Mouse (Mus musculus) erythroblast, embryonic 14.5 days (primary cell): Measurements from ENCODE around the gene Gm10382. TPM values are rescaled to one million over a fixed set of nuclear protein-coding genes. Genes with fewer than 3 reads are reported as not detected.
"Not testable (repeated sequence)": the region's sequence is repeated elsewhere in the genome, so short reads cannot be mapped to it uniquely, and the experiment has no call there.

Experiments used
- H3K27me3 ChIP-seq: 2 replicates; pipeline ENCODE4 v1.6.1; 2012; ENCODE audit warnings: inconsistent platforms; ENCODE audit not compliant: control insufficient read depth
- H3K36me3 ChIP-seq: 2 replicates; pipeline ENCODE4 v1.6.1; 2012; ENCODE audit warnings: mild to moderate bottlenecking, inconsistent platforms; ENCODE audit not compliant: control insufficient read depth
- H3K4me1 ChIP-seq: 2 replicates; pipeline ENCODE4 v1.6.1; 2012; ENCODE audit warnings: inconsistent platforms; ENCODE audit not compliant: control insufficient read depth
- H3K4me3 ChIP-seq: replicated peaks from 2 replicates; pipeline ENCODE3; 2012; ENCODE audit warnings: moderate library complexity, mild to moderate bottlenecking, inconsistent platforms
- H3K9me3 ChIP-seq: 2 replicates; pipeline ENCODE4 v1.6.1; 2012; ENCODE audit warnings: low read length, inconsistent platforms, mixed read lengths; ENCODE audit not compliant: control insufficient read depth
- GATA1 ChIP-seq: IDR thresholded peaks from 2 replicates; pipeline ENCODE4 v1.6.1; 2012; ENCODE audit warnings: low read length, inconsistent platforms, mixed read lengths
- TAL1 ChIP-seq: IDR thresholded peaks from 3 replicates; pipeline ENCODE4 v1.6.1; 2012; ENCODE audit warnings: low read length, inconsistent platforms, mixed read lengths
- polyA plus RNA-seq: library from polyadenylated mRNA; stranded (reverse); fragments of >175 nt; gene quantifications from 2 replicates; pipeline ENCODE4 v1.2.3, GENCODE M21; 2012

The Gm10382 gene
- polyA plus RNA-seq, 1 experiment = 0.06 TPM

DNA sequence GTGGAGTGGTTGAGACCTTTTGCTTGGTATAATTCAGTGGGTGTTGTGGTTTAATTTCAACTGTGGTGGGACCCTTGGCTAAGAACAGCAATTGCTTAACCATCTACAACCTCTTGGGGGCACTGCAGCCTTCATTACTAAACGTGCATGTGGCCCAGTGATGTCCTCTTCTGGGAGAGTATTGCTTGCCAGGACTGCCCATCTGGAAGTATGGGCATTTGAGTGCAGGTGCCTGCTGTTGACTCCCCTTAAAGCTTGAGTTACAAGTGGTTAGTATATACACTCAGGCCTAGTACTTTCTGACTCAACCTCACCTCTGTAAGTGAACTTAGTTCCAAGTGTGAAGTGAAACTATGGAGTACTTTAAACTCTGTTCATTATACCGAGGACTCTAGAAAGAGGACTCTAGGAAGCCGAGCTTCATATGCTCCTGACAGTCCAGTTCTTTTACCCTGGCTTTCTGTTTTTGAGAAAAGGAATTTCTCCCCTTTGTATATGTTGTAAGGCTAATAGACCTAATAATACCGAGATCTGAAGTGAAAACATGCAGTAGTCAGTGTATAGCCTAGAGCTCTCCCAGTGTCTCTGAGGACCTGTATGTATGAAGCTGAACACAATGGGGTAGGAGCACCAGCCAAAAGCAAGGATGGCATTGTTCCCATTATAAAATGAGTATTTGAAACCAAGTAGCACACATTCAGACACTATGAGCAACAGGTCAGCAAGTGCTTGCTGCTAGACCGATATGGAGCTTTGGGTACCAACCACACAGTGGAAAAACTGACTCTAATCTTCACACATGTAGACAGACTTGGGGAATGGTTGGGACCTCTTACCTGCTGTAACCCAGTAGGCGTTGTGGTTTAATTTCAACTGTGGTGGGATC, 6.2 kb upstream of the Gm10382 start:
- Histone ChIP-seq H3K27me3 (no peaks in the 10 kb centered on the region), H3K9me3 (no peaks in the 10 kb centered on the region), H3K4me1 (peaks cover 7% of the 10 kb centered on the region), H3K4me3 (no peak overlapping the region), H3K36me3 (peaks cover 37% of the 10 kb centered on the region)
- TF ChIP-seq GATA1 = no peak
- TF ChIP-seq TAL1 = no peak

DNA sequence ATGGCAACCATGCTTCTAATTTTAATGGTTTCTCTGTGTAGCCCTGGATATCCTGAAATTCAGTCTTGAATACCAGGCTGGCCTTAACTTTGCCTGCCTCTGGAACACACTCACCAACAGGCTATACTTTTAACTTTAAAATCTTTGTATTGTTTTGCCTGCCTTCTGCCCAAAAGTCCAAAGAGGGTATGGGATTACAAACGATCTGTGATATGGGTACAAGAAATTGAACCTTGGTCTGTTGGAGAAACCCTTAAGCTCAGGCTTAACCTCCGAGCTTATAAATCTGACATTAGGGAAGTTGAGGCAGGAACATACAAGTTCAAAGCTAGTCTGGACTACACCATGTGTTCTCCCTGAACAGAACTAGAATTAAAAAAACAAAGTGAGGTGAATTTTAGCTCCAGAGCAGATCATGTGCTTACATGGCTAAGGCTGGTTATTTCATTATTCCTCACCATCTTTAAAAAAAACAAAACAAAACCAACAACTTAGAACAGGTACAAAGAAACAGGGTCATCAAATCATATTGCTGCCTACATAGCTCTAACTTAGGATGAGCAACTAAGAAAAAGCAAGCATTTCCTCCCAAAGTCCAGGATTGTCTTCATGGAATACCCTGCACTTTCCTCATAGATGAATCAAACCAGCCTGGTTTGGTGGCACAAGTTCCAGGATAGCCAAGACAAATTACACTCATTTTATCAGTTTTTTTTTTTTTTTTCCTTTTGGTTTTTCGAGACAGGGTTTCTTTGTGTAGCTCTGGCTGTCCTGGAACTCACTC, 5.3 kb upstream of the Gm10382 start:
- TF ChIP-seq TAL1 (no peak), GATA1 (no peak)
- Histone ChIP-seq H3K4me1 (peaks cover 15% of the 10 kb centered on the region), H3K27me3 (no peaks in the 10 kb centered on the region), H3K4me3 (no peak overlapping the region), H3K36me3 (peaks cover 46% of the 10 kb centered on the region), H3K9me3 (no peaks in the 10 kb centered on the region)

DNA sequence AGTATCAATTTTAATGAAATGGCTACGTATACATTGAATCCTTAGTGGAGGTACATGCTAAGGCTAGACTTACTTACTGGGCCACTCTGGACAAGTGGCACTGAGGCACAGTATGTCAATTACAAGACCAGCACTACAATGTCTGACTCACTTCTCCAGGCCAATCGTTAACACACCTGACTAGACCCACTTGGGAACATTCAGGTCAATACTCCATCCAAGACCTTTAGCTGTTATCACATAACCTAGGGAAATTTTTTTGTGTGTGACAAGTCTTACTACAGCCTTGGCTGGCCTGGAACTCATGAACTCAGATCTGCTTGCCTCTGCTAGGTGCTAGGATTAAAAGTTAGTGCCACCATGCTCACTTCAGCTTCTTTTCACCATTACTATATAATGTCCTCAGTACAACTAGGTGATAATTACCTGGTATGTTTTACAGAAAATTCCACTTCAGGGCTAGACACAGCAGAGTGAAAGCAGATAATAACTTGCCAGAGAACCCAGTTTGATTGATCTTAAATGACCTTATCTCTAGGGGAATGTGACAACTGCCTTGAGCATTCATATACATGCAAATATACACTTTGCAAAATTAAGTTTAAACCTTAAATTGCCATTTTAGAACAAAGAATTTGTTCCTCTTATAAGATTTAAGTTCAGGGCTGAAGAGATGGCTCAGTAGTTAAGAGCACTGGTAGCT, 4.5 kb upstream of the Gm10382 start:
- Histone ChIP-seq H3K27me3 (no peaks in the 10 kb centered on the region), H3K4me3 (no peak overlapping the region), H3K9me3 (no peaks in the 10 kb centered on the region), H3K4me1 (peaks cover 15% of the 10 kb centered on the region), H3K36me3 (peaks cover 49% of the 10 kb centered on the region)
- TF ChIP-seq GATA1 (no peak), TAL1 (no peak)

DNA sequence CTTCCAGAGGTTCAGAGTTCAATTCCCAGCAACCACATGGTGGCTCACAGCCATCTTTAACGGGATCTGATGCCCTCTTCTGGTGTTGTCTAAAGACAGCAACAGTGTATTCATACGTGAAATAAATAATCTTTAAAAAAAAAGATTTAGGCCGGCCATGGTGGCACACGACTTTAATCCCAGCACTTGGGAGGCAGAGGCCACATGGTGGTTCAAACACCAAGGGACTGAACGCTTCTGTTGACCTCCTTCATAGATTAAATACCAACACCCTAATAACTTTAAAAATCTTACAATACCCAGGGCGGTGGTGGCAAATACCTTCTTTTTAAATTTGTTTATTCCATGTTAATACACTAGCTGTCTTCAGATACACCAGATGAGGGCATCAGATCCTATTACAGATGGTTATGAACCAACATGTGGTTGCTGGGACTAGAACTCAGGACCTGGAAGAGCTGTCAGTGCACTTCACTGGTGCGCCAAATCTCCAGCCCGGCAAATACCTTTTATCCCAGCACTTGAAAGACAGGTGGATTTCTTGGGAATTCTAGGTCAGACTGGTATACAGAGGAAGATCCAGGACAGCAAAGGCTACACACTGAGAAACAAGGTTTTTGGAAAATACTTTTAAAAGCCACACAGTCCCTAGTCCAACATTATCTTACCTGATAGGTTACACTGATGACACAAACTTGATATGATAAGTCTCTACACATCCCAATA, 3.7 kb upstream of the Gm10382 start:
- H3K4me3 ChIP-seq = no peak overlapping the region
- no peaks in the 10 kb centered on the region for H3K27me3 ChIP-seq
- peaks cover 49% of the 10 kb centered on the region for H3K36me3 ChIP-seq
- H3K9me3 ChIP-seq = no peaks in the 10 kb centered on the region
- TF ChIP-seq GATA1 (no peak), TAL1 (no peak)
- H3K4me1 ChIP-seq = peaks cover 19% of the 10 kb centered on the region

DNA sequence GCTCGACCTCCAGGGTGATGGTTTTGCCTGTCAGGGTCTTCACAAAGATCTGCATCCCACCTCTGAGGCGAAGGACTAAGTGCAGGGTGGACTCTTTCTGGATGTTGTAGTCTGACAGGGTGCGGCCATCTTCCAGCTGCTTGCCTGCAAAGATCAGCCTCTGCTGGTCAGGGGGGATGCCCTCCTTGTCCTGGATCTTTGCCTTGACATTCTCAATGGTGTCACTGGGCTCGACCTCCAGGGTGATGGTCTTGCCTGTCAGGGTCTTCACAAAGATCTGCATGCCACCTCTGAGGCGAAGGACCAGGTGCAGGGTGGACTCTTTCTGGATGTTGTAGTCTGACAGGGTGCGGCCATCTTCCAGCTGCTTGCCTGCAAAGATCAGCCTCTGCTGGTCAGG, 1.8 kb upstream of the Gm10382 start:
- not testable (repeated sequence) for H3K27me3 ChIP-seq, H3K9me3 ChIP-seq, H3K4me3 ChIP-seq
- Histone ChIP-seq H3K4me1 (peaks cover 30% of the 10 kb centered on the region), H3K36me3 (peaks cover 49% of the 10 kb centered on the region)

DNA sequence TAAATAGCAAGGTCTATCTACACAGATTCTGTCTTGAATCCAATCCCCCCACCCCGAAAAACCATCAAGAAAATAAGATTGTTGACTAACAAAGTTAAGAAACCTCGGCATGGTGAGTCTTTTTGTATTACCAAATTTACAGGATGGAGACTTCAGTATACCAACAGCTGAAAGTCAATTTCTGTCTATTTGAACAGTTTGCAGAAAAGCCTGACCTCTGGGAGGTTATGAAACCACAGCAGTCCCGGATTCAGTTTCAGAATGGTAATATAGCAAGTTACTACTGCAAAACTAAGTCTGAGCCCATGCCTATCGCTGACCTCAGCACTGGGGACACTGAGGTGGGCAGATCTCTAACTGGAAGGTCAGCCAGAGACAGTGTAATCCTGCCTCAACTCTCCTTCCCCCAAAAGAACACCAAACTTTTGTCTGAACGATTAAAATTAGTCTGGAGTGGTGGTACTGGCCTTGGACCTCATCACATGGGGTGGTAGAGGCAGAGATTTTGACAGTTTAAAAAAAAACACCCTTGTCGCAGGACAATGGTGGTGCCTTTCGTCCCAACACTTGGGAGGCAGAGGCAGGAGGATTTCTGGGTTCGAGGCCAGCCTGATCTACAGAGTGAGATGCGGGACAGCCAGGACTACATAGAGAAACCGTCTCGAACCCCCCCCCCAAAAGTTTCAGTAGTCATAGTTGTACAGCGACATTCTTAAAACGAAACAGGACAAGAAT, 597 bp upstream of the Gm10382 start:
- H3K36me3 ChIP-seq = peaks cover 41% of the 10 kb centered on the region
- peak overlapping the region; percentile 100 for H3K4me3 ChIP-seq
- H3K4me1 ChIP-seq = peaks cover 41% of the 10 kb centered on the region
- TF ChIP-seq GATA1 (no peak), TAL1 (no peak)
- no peaks in the 10 kb centered on the region for H3K27me3 ChIP-seq
- H3K9me3 ChIP-seq = no peaks in the 10 kb centered on the region

DNA sequence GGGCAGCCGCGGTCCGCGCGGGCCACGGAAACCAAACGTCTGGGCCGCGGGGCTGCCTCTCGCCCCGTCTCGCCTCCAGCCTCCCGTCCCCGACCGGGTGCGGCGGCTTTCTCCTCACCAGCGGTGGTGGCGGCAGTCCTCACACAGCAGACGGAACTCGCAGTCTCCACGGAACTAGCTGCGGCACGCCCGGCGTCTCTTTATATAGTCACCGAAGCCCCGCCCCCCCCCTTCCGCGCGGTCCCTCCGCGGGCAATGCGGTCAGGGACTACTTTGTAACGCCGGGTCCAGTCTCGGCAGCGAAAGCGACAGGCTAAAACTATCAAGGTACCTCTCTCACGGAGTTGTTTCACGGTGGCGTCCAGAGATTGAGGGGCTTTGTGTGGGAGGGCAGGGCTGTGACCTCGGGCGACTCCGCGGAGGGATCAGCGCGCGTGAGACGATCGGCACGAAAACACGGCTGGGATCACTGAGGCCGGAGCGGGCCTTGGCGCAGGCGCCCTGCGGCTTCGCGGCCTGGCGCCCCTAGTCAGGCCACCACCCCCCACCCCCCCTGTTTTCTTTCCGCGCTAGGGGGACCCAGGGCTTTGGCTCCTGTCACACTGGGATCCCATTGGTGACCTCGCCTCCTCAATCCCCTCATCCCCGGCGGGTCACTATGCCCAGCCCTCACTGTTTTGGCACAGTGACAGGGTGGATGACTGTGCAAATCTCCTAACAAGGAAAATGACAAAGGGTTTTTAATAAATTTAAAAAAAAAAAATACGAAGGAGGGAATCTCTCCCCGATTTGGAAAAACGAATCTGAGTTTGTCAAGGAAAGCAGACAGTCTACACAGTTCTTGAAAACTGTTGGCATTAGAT, 688 bp downstream of the Gm10382 start, which contains the start of gene Ubc:
Gene Ubc, minus strand, starts transcription at position 624 of the 863 bp plus-strand sequence.
- Histone ChIP-seq H3K9me3 (no peaks in the 10 kb centered on the region), H3K36me3 (peaks cover 28% of the 10 kb centered on the region), H3K27me3 (no peaks in the 10 kb centered on the region), H3K4me3 (peak within 1 kb of the TSS; percentile 100), H3K4me1 (peaks cover 52% of the 10 kb centered on the region)
- TF ChIP-seq GATA1 (no peak), TAL1 (no peak)
